Mouse (Mus musculus): ENCODE measurements at regions not wholly inside any gene's neighbourhood (a gene's known extent, or its start where the extent isn't known, plus 50 kb on each side); places are given as distances from the start of the nearest gene placed in this dataset.

- Histone ChIP-seq H3K27me3 (no peaks in the 10 kb centered on the region), H3K4me3 (no peak overlapping the region), H3K4me2 (no peak overlapping the region), H3K9ac (no peak overlapping the region), H3K27ac (no peak overlapping the region), H3K9me3 (replicated peaks) (no peaks in the 10 kb centered on the region), H3K4me1 (replicated peaks) (no peaks in the 10 kb centered on the region), H3K36me3 (no peaks in the 10 kb centered on the region)
- ATAC-seq (replicated peaks; ENCODE audit: insufficient number of reproducible peaks, insufficient read depth, low FRiP score, low read depth), result no peak
- WGBS, result 83% methylated on average over 2 of the region's 2 CpGs
Measured at GRCm38 (mm10) chr1:56072255-56072654, 565.0 kb downstream of the Hsfy2 start.

- H3K27me3 ChIP-seq, result no peaks in the 10 kb centered on the region
- H3K27ac ChIP-seq, result no peak overlapping the region
- H3K36me3 ChIP-seq, result no peaks in the 10 kb centered on the region
- 70% methylated on average over 3 of the region's 3 CpGs for WGBS
- H3K4me2 ChIP-seq, result no peak overlapping the region
- no peak overlapping the region for H3K9ac ChIP-seq
- no peaks in the 10 kb centered on the region for H3K4me1 ChIP-seq (replicated peaks)
- H3K9me3 ChIP-seq (replicated peaks), result no peaks in the 10 kb centered on the region
- ATAC-seq (replicated peaks; ENCODE audit: insufficient number of reproducible peaks, insufficient read depth, low FRiP score, low read depth), result no peak
- H3K4me3 ChIP-seq, result no peak overlapping the region
Measured at GRCm38 (mm10) chr1:56063474-56063873, 573.8 kb downstream of the Hsfy2 start.
